Mouse (Mus musculus): ENCODE data around the gene Tmem165.

Tmem165 gene

GRCm38 (mm10) chr5:76183750-76184261 lies at the start of gene Tmem165:
TSS of gene Tmem165 (plus strand) at chr5:76183880.
- peak; percentile 93 to 94 for DNase-seq (ENCODE audit: low spot score in 2 of 2)

- no peak for DNase-seq (ENCODE audit: low spot score in 2 of 2)
Observed at GRCm38 (mm10) chr5:76135644-76136043, 48.0 kb upstream of the Tmem165 start.

DNA sequence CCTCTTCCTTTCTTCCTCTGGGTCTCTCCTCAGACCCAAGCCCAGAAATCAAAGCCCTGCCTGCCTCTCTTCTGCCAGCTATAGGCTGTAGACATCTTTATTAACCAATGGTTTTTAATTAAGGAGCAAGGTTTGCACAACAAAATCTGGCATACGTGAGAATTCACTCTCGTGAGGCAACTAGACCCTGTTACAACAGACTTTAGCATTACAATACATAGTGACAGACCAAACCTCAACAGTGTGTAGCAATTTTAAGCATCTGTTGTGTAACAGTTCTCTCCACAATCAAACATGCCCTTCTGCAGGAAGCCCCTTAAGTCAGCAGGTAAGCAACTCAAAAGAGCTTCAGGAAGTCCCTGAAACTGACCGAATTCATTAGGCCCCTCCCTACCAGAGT lies 47.4 kb upstream of the Tmem165 start:
- no peak for DNase-seq (ENCODE audit: low spot score in 2 of 2)

GRCm38 (mm10) chr5:76137586-76137985 lies 46.1 kb upstream of the Tmem165 start:
- no peak for DNase-seq (ENCODE audit: low spot score in 2 of 2)

- DNase-seq (ENCODE audit: low spot score in 2 of 2): no peak
Observed at GRCm38 (mm10) chr5:76138071-76138470, 45.6 kb upstream of the Tmem165 start.

- no peak for DNase-seq (ENCODE audit: low spot score in 2 of 2)
Observed at GRCm38 (mm10) chr5:76138512-76138911, 45.2 kb upstream of the Tmem165 start.

- DNase-seq (ENCODE audit: low spot score in 2 of 2): no peak
Observed at GRCm38 (mm10) chr5:76139171-76139671, 44.5 kb upstream of the Tmem165 start.

GRCm38 (mm10) chr5:76139808-76140729 lies 43.6 kb upstream of the Tmem165 start, which contains the start of gene Srd5a3:
TSS of gene Srd5a3 (plus strand) at chr5:76140271.
- DNase-seq (ENCODE audit: low spot score in 2 of 2): peak; percentile 91

DNA sequence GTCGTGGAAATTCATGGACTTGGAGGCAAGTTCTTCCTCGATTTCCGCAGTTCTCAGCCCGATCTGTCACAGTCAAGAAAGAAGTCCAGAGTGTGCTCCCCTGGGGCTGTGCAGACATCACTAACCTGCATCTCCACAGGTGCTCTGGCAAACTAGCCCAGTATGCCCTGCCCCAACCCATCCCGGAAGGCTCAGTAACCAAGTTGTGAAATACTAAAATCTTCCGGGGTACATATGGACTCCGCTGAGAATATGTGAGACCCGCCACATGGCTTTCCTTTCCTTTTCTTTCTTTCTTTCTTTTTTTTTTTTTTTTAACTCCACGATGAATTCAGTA lies 43.0 kb upstream of the Tmem165 start:
- no peak for DNase-seq (ENCODE audit: low spot score in 2 of 2)

GRCm38 (mm10) chr5:76143356-76143755 lies 40.3 kb upstream of the Tmem165 start:
- no peak for DNase-seq (ENCODE audit: low spot score in 2 of 2)

DNA sequence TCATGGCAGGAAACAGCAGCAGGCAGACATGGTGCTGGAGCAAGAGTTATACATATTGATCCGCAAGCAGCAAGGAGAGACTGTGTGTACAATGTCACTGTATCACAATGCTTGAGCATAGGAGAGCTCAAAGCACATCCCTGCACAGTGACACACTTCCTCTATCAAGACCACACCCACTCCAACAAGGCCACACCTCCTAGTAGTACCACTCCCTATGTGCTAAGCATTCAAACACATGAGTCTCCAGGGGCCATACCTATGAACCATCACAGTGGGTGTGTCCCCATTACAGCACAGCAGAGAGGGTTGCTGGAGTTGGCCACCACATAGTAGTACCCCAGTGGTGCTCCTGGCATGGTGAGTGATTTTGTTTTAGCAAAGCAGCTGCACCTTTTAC lies 37.3 kb upstream of the Tmem165 start:
- no peak for DNase-seq (ENCODE audit: low spot score in 2 of 2)

- no peak for DNase-seq (ENCODE audit: low spot score in 2 of 2)
Observed at GRCm38 (mm10) chr5:76149436-76149835, 34.2 kb upstream of the Tmem165 start.

DNA sequence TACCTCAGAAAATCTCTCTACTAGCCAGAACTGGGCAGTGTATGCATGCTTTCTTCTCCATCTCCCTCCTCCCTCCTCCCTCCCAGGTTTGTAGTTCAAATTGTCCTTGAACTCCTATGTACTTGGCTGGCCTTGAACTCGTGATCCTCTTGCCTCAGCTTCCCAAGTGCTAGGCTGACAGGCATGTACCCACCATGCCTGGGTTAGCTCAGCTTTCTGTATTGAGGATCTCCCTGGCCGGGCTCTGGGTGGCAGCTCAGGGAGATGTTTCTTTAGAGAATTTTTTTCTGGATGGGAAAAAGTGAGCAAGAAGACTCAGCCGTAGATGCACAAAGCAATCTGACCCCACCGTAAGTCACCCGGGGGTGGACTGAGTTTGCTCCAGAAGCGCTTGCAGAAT lies 30.7 kb upstream of the Tmem165 start:
- no peak for DNase-seq (ENCODE audit: low spot score in 2 of 2)

DNA sequence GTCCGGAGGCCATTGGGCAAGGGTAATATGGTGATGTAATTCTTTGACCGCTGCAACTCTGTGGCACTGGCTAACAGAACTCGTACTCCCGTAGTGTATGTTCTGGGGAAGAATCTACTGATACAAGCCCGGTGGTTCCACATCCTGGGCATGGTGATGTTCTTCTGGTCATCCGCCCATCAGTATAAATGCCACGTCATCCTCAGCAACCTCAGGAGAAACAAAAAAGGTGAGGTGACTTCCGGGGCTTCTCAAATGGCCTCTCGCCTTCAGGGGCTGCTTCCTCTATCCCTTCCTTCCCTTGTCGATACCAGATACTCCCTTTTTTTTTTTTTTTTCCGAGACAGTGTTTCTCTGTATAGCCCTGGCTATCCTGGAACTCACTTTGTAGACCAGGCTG lies 30.2 kb upstream of the Tmem165 start:
- no peak for DNase-seq (ENCODE audit: low spot score in 2 of 2)

GRCm38 (mm10) chr5:76154434-76155165 lies 29.1 kb upstream of the Tmem165 start:
- DNase-seq (ENCODE audit: low spot score in 2 of 2): no peak

- no peak for DNase-seq (ENCODE audit: low spot score in 2 of 2)
Observed at GRCm38 (mm10) chr5:76159555-76159954, 24.1 kb upstream of the Tmem165 start.

- DNase-seq (ENCODE audit: low spot score in 2 of 2): no peak
Observed at GRCm38 (mm10) chr5:76160086-76160485, 23.6 kb upstream of the Tmem165 start.

GRCm38 (mm10) chr5:76161491-76161890 lies 22.2 kb upstream of the Tmem165 start:
- no peak for DNase-seq (ENCODE audit: low spot score in 2 of 2)

- DNase-seq (ENCODE audit: low spot score in 2 of 2): no peak
Observed at GRCm38 (mm10) chr5:76162926-76163325, 20.8 kb upstream of the Tmem165 start.

DNA sequence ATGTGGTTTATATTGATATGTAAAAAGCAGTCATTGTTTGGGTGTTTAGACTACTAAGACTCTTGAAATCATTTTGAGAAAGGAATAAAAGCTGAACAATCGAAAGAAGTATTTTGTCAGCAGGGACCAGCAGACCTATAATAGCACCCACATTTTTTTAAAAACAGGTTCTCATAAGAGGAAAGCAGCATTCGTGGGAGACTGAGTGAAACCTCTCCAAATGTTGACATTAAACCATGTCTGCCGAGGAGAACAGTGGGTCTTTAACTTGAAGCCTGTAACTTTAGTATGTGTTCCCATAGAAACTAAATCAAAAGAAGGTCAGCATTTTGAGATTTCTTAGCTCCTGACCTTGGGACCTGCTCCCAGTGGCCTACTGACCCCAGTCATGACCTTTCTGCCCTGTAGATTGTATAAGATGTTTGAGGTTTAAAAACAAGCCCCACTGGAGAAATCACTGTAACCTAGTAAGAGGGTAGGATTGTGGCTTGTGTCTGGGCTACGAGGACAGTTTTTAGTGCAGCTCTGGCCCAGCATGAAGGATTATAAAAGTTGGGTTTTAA lies 19.8 kb upstream of the Tmem165 start:
- no peak for DNase-seq (ENCODE audit: low spot score in 2 of 2)

GRCm38 (mm10) chr5:76164827-76165226 lies 18.9 kb upstream of the Tmem165 start:
- no peak for DNase-seq (ENCODE audit: low spot score in 2 of 2)

GRCm38 (mm10) chr5:76170522-76170921 lies 13.2 kb upstream of the Tmem165 start:
- no peak for DNase-seq (ENCODE audit: low spot score in 2 of 2)
